Mouse (Mus musculus) myocyte (in vitro differentiated cells): ENCODE results near the gene Sult2b1.

ENCODE experiments used
- MAX ChIP-seq: IDR thresholded peaks from one replicate; pipeline ENCODE4 v1.6.1; 2011; ENCODE audit warnings: low read depth, mild to moderate bottlenecking, control low read depth
- MYOD1 ChIP-seq, 3 experiments: IDR thresholded peaks; one replicate each; pipeline ENCODE4 v1.6.1; 2011; ENCODE audit warnings: control low read depth in 2 of 3, low read depth in 2 of 3, mild to moderate bottlenecking in 2 of 3, moderate library complexity in 1 of 3; ENCODE audit not compliant: insufficient read length in 2 of 3, control insufficient read depth in 1 of 3
- MYOG ChIP-seq, 3 experiments: IDR thresholded peaks; one replicate each; pipeline ENCODE4 v1.6.1; 2011; ENCODE audit warnings: control low read depth in 2 of 3, low read depth in 2 of 3, mild to moderate bottlenecking in 2 of 3; ENCODE audit not compliant: insufficient read length in 2 of 3, control insufficient read depth in 1 of 3, insufficient read depth in 1 of 3
- POLR2A ChIP-seq: IDR thresholded peaks from one replicate; pipeline ENCODE4 v1.6.1; 2011; ENCODE audit warnings: low read depth, mild to moderate bottlenecking, control low read depth, moderate library complexity; ENCODE audit not compliant: insufficient read length
- POLR2AphosphoS2 ChIP-seq: IDR thresholded peaks from one replicate; pipeline ENCODE4 v1.6.1; 2011; ENCODE audit warnings: low read depth, control low read depth; ENCODE audit not compliant: insufficient read length
- SRF ChIP-seq: IDR thresholded peaks from one replicate; pipeline ENCODE4 v1.6.1; 2011; ENCODE audit warnings: low read depth; ENCODE audit not compliant: control insufficient read depth, insufficient read length
- TCF12 ChIP-seq: IDR thresholded peaks from one replicate; pipeline ENCODE4 v1.6.1; 2011; ENCODE audit warnings: mild to moderate bottlenecking, control low read depth; ENCODE audit not compliant: poor library complexity, insufficient read depth, severe bottlenecking
- TCF3 ChIP-seq: IDR thresholded peaks from one replicate; pipeline ENCODE4 v1.6.1; 2011; ENCODE audit warnings: low read depth, control low read depth; ENCODE audit not compliant: insufficient read length
- USF1 ChIP-seq: IDR thresholded peaks from one replicate; pipeline ENCODE4 v1.6.1; 2011; ENCODE audit warnings: low read depth, mild to moderate bottlenecking, control low read depth, moderate library complexity

- TF ChIP-seq POLR2A (no peak), TCF3 (no peak), TCF12 (no peak), MYOD1 (IDR thresholded peaks at IDR 0.05; ENCODE audit: control insufficient read depth in 1 of 3, insufficient read length in 2 of 3, low read depth in 2 of 3) (no peak), MAX (no peak), MYOG (IDR thresholded peaks at IDR 0.05; ENCODE audit: control insufficient read depth in 1 of 3, insufficient read depth in 1 of 3, insufficient read length in 2 of 3, low read depth in 2 of 3) (no peak), SRF (no peak), POLR2AphosphoS2 (no peak), USF1 (no peak)
Observed at GRCm38 (mm10) chr7:45775237-45775636, 9.2 kb downstream of the Sult2b1 start.
